Mouse (Mus musculus) spleen, adult 2 months (tissue): ENCODE data around the gene Usp22. TPM values are rescaled to one million over a fixed set of nuclear protein-coding genes. Genes with fewer than 3 reads are reported as not detected.
"Not testable (repeated sequence)": the region's sequence is repeated elsewhere in the genome, so short reads cannot be mapped to it uniquely, and the experiment has no call there.

Experiments used
- DNase-seq, 2 experiments: peaks; one replicate each; pipeline versions ENCODE4 v3.0.0 to v3.0.0-alpha.2; 2012 to 2021; ENCODE audit warnings: low spot score in 2 of 2, low read depth in 1 of 2
- H3K27ac ChIP-seq: fragments of 200-500 bp; 2 replicates; pipeline ENCODE4 v1.5.1; 2012; ENCODE audit warnings: low read length, inconsistent platforms; ENCODE audit not compliant: insufficient read depth
- H3K27me3 ChIP-seq: fragments of 200-500 bp; 2 replicates; pipeline ENCODE4 v1.6.1; 2012; ENCODE audit warnings: mild to moderate bottlenecking, moderate library complexity, low read length, inconsistent platforms; ENCODE audit not compliant: control insufficient read depth, insufficient read depth
- H3K36me3 ChIP-seq: fragments of 200-500 bp; 2 replicates; pipeline ENCODE4 v1.6.1; 2012; ENCODE audit warnings: mild to moderate bottlenecking, low read length, inconsistent platforms; ENCODE audit not compliant: control insufficient read depth, insufficient read depth
- H3K4me1 ChIP-seq: fragments of 200-500 bp; 2 replicates; pipeline ENCODE4 v1.6.1; 2011; ENCODE audit warnings: inconsistent platforms; ENCODE audit not compliant: control insufficient read depth, insufficient read depth, insufficient read length
- H3K4me3 ChIP-seq: fragments of 200-500 bp; 2 replicates; pipeline ENCODE4 v1.5.1; 2011; ENCODE audit warnings: mild to moderate bottlenecking, inconsistent platforms; ENCODE audit not compliant: insufficient read depth, insufficient read length; ENCODE audit errors: extremely low read depth
- CTCF ChIP-seq: fragments of 200-500 bp; IDR thresholded peaks from 2 replicates; pipeline ENCODE4 v1.5.1; 2011; ENCODE audit warnings: mild to moderate bottlenecking, inconsistent platforms; ENCODE audit not compliant: insufficient read depth, insufficient read length, insufficient replicate concordance; ENCODE audit errors: extremely low read depth
- POLR2A ChIP-seq: fragments of 200-500 bp; IDR thresholded peaks from 2 replicates; pipeline ENCODE4 v1.6.1; 2011; ENCODE audit warnings: low read depth, low read length, inconsistent platforms
- WGBS: fragments of 180-500 bp; shearing (Covaris S2); methylation state at CpG from one replicate; pipeline ENCODE4 v1.1.7; 2018; 5-methylcytosine and 5-hydroxymethylcytosine counted together
- polyA plus RNA-seq: library from polyadenylated mRNA; depleted of rRNA; stranded (reverse); fragments of >200 nt; gene quantifications from 2 replicates; pipeline ENCODE4 v1.2.3, GENCODE M21; 2012

Usp22 gene
- polyA plus RNA-seq, 1 experiment, result 17.5 TPM

DNA sequence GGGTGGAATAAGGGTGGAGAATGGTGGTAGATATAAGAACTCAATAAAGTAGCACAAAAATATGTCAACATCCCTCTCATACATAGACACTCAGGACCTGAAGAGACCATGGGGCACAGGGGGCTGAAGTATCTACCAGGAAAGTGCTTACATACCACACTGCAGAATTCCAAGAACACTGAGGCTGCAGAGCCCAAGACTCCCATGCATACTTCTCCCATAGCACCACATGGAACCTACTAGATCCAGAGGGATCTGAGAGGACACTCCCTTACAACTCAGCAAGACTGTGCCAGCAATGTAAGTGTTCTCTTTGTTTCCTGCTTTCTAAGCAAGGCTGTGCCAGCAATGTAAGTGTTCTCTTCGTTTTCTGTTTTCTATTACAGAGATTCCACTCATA lies 9.0 kb upstream of the Usp22 start:
- H3K27ac ChIP-seq, result no peak overlapping the region
- H3K4me3 ChIP-seq, result no peak overlapping the region
- WGBS, result 74% methylated on average over 1 of the region's 1 CpGs
- no peak for TF ChIP-seq CTCF
- TF ChIP-seq POLR2A, result no peak
- DNase-seq, result no peak
- H3K4me1 ChIP-seq, result no peaks in the 10 kb centered on the region
- no peaks in the 10 kb centered on the region for H3K27me3 ChIP-seq
- H3K36me3 ChIP-seq, result no peaks in the 10 kb centered on the region

DNA sequence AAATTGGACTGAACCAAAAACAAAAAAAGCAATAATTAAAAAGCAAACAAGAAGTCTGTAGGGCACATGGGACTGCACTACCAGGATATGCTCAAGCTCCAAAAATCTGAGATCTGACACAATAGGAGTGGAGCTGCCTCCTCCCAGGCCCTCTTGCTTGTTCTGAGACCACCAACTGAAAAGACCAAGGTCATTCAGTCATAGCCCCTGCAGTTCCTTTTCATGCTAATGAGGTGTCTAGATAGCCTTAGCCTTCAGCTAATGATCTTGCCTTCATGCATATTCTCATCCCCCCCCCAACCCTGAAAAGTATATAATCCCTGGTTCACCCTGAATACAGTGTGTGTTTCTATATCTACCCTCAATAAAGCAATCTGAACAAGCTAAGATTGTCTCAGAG lies 6.8 kb upstream of the Usp22 start:
- Histone ChIP-seq H3K36me3 (no peaks in the 10 kb centered on the region), H3K4me3 (no peak overlapping the region), H3K27me3 (no peaks in the 10 kb centered on the region), H3K27ac (no peak overlapping the region), H3K4me1 (no peaks in the 10 kb centered on the region)
- DNase-seq, result no peak
- no peak for TF ChIP-seq CTCF
- TF ChIP-seq POLR2A, result no peak

DNA sequence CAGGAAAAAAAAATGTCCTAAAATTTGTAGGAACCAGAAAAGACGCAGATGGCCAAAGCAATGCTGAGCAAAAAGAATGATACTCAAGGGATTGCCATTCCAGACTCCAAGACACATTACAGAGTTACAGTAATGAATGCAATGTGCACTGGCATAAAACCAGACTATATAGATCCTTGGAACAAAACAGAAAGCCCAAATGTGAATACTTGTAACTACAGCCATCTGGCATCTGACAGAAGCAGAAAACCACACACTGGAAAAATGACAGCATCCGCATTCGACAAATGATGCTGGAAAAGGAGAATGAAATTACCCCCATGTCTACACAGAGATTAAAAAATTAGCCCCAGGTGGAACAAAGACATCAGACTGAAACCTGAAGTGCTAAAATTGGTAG lies 5.5 kb upstream of the Usp22 start:
- H3K27me3 ChIP-seq, result no peaks in the 10 kb centered on the region
- no peak overlapping the region for H3K27ac ChIP-seq
- WGBS, result 95% methylated on average over 3 of the region's 3 CpGs
- H3K4me3 ChIP-seq, result no peak overlapping the region
- H3K36me3 ChIP-seq, result no peaks in the 10 kb centered on the region
- no peak for TF ChIP-seq POLR2A
- no peak for TF ChIP-seq CTCF
- no peak for DNase-seq
- no peaks in the 10 kb centered on the region for H3K4me1 ChIP-seq

DNA sequence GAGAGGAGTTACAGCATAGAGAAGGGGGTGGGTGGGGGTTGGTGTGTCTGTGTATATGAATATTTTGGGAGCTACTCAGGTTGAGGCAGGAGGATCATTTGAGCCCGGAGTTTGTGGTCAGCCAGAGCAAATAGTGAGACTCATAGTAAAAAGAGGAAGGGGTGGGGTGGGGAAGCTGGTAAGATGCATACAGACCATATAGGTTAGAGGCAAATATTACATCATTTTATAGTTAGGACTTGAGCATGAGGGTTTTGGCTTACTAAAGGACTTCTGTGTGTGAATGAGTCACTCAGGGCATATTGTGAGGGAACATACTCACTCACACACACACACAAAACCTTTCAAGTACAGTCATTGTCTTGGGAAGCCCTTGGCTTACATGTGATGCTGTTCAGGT lies 1.5 kb upstream of the Usp22 start:
- 30% methylated on average over 1 of the region's 1 CpGs for WGBS
- TF ChIP-seq CTCF, result no peak
- no peak for TF ChIP-seq POLR2A
- H3K27me3 ChIP-seq, result no peaks in the 10 kb centered on the region
- H3K36me3 ChIP-seq, result no peaks in the 10 kb centered on the region
- DNase-seq, result no peak
- peaks cover 4% of the 10 kb centered on the region; the same call in 1 of the 2 replicates for H3K4me1 ChIP-seq
- no peak overlapping the region for H3K4me3 ChIP-seq
- no peak overlapping the region for H3K27ac ChIP-seq

DNA sequence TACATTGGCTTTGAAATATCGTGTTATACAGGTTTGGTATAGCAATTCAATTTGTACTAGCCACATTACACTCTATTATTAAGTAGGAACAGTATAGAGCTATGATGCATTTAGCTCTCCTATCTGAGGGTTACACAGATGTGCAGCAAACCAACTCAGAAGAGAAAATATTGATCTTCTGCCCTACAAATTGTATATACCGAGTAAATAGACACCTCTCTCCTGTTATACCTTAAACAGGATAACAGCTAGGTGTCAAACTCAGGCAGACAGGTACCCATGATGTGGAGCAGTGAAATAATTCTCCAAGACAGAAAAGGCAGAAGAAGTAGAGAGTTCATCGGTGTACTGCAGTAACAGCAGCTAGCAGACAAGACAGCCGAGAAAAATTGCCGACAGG lies 923 bp upstream of the Usp22 start:
- TF ChIP-seq POLR2A (no peak), CTCF (no peak)
- H3K27ac ChIP-seq, result no peak overlapping the region
- H3K27me3 ChIP-seq, result no peaks in the 10 kb centered on the region
- H3K4me1 ChIP-seq, result peaks cover 4% of the 10 kb centered on the region; the same call in 1 of the 2 replicates
- no peak for DNase-seq
- H3K4me3 ChIP-seq, result no peak overlapping the region
- H3K36me3 ChIP-seq, result no peaks in the 10 kb centered on the region
- WGBS, result 79% methylated on average over 5 of the region's 5 CpGs

DNA sequence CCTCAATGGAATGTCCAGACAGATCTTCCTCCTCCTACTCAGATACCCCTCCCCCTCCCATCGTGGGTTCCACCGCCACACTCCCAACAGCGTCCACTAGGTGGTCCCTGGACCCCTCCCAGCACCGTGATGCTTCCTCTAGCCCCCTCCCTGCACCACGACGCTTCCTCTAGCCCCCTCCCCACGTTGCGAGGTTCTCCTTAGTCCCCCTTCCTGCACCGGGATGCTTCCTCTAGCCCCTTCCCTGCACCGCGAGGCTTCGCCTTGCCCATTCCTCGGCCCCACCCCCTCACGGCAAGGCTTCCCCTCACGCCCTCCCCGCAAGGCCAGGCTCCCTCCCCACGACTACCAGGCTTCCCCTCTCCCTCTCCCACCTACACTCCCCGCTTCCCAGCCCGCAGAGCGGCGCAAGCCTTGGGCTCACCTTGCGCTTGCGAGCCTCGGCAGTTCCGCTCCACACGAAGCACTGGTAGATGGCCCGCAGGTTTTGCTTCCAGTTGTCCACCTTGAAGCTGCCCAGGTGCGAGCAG lies 499 bp downstream of the Usp22 start:
- under 1% methylated on average over 28 of the region's 28 CpGs for WGBS
- Histone ChIP-seq H3K4me3 (peak overlapping the region; percentile 96), H3K27ac (peak overlapping the region; percentile 92), H3K36me3 (no peaks in the 10 kb centered on the region), H3K4me1 (peaks cover 4% of the 10 kb centered on the region; the same call in 1 of the 2 replicates), H3K27me3 (no peaks in the 10 kb centered on the region)
- TF ChIP-seq CTCF (no peak), POLR2A (no peak)
- DNase-seq, result peak in 1 of 2 experiments; percentile 47

DNA sequence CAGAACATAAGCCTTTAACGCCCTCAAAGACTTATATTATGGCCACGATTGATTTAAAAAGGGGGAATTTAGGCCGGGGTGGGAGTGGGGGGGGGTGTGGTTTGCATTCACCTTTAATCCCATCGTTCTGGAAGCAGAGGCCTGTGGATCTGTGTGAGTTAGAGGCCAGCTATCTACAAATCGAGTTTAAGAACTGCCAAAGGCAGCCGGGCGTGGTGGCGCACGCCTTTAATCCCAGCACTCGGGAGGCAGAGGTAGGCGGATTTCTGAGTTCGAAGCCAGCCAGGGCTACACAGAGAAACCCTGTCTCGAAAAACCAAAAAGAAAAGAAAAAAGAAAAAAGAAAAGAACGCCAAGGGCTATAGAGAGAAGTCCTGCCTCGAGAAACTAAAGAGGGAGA lies 1.4 kb downstream of the Usp22 start:
- H3K27ac ChIP-seq, H3K4me1 ChIP-seq, H3K27me3 ChIP-seq, DNase-seq, H3K4me3 ChIP-seq, H3K36me3 ChIP-seq: not testable (repeated sequence)
- WGBS, result 46% methylated on average over 15 of the region's 15 CpGs
